Mouse (Mus musculus) heart, postnatal 0 days (tissue): ENCODE measurements around the gene Npr3.

Experiments used
- CTCF ChIP-seq: IDR thresholded peaks from 2 replicates; pipeline ENCODE4 v1.5.1; 2016; ENCODE audit warnings: antibody characterized with exemption, control low read depth, low read depth
- EP300 ChIP-seq: IDR thresholded peaks from 2 replicates; pipeline ENCODE4 v1.6.1; 2016; ENCODE audit warnings: antibody characterized with exemption, low read depth

- no peak for TF ChIP-seq CTCF
- TF ChIP-seq EP300 = no peak
Observed at GRCm38 (mm10) chr15:11949490-11949889, 42.4 kb upstream of the Npr3 start.
